Mouse (Mus musculus) forebrain, embryonic 11.5 days (tissue): ENCODE data around the gene Slc25a19. TPM values are rescaled to one million over a fixed set of nuclear protein-coding genes. Genes with fewer than 3 reads are reported as not detected.
A peak's percentile ranks its signal among the peaks of the same experiment; 100 is the strongest.

Experiments
- ATAC-seq: fragments of 200-750 bp; cut with Nextera tagmentation; replicated peaks from 2 replicates; pipeline ENCODE4 v1.8.0; 2017; ENCODE audit warnings: moderate TSS enrichment; ENCODE audit not compliant: low FRiP score
- DNase-seq: peaks from one replicate; pipeline ENCODE4 v3.0.0-alpha.2; 2017; ENCODE audit warnings: low spot score
- H3K27ac ChIP-seq: fragments of 300-500 bp; sonication (generic); 2 replicates; pipeline ENCODE4 v1.5.1; 2014; ENCODE audit warnings: low read depth, low read length
- H3K27me3 ChIP-seq: fragments of 300-500 bp; sonication (generic); 2 replicates; pipeline ENCODE4 v1.6.1; 2014; ENCODE audit warnings: mild to moderate bottlenecking, low read length, mixed read lengths; ENCODE audit not compliant: control insufficient read depth, insufficient read depth
- H3K36me3 ChIP-seq: fragments of 300-500 bp; sonication (generic); 2 replicates; pipeline ENCODE4 v1.6.1; 2014; ENCODE audit warnings: mild to moderate bottlenecking, low read length, moderate library complexity, mixed read lengths; ENCODE audit not compliant: control insufficient read depth, insufficient read depth
- H3K4me1 ChIP-seq: fragments of 300-500 bp; sonication (generic); replicated peaks from 2 replicates; pipeline ENCODE4 v1.6.1; 2014; ENCODE audit warnings: low read length, mixed read lengths; ENCODE audit not compliant: control insufficient read depth, insufficient read depth
- H3K4me2 ChIP-seq: fragments of 300-500 bp; sonication (generic); 2 replicates; pipeline ENCODE4 v1.6.1; 2014; ENCODE audit warnings: low read depth, mild to moderate bottlenecking, low read length, moderate library complexity, mixed read lengths; ENCODE audit not compliant: severe bottlenecking
- H3K4me3 ChIP-seq: fragments of 300-500 bp; sonication (generic); 2 replicates; pipeline ENCODE4 v1.5.1; 2014; ENCODE audit warnings: low read depth, low read length
- H3K9ac ChIP-seq: fragments of 300-500 bp; sonication (generic); 2 replicates; pipeline ENCODE4 v1.6.1; 2014; ENCODE audit warnings: low read length
- H3K9me3 ChIP-seq: fragments of 300-500 bp; sonication (generic); 2 replicates; pipeline ENCODE4 v1.6.1; 2016; ENCODE audit warnings: low read length, mixed read lengths; ENCODE audit not compliant: control insufficient read depth
- WGBS: fragments of 180-500 bp; shearing (Covaris S2); extraction: QIAGEN DNeasy Blood & Tissue Kit; methylation state at CpG from one replicate; pipeline ENCODE4 v1.1.7; 2014; 5-methylcytosine and 5-hydroxymethylcytosine counted together
- polyA plus RNA-seq: library from polyadenylated mRNA; unstranded; fragments of >200 nt; fragmentation: Nextera tagmentation; extraction: Ambion mirVana; gene quantifications from 2 replicates; pipeline ENCODE4 v1.2.1, GENCODE M21; 2014

The Slc25a19 gene
- polyA plus RNA-seq, 1 experiment from 2014 or later, result 26.4 TPM

GRCm38 (mm10) chr11:115603476-115604303 lies 24.4 kb downstream of the Slc25a19 start, which contains the start of the genes Mrps7 and Gga3:
Mrps7 (plus strand) TSS chr11:115603925.
Gga3 (minus strand) TSS chr11:115604051.
- Histone ChIP-seq H3K4me3 (peak within 1 kb of the TSS; percentile 96), H3K4me2 (peak within 1 kb of the TSS; percentile 94), H3K9me3 (no peaks in the 10 kb centered on the region), H3K27ac (peak within 1 kb of the TSS; percentile 75), H3K4me1 (peaks cover 10% of the 10 kb centered on the region), H3K9ac (peak within 1 kb of the TSS; percentile 94), H3K36me3 (peaks cover 16% of the 10 kb centered on the region; the same call in 1 of the 2 replicates), H3K27me3 (no peaks in the 10 kb centered on the region)
- peak; percentile 98 for ATAC-seq
- peak; percentile 93 for DNase-seq
- WGBS, result under 1% methylated on average over 91 of the region's 93 CpGs

DNA sequence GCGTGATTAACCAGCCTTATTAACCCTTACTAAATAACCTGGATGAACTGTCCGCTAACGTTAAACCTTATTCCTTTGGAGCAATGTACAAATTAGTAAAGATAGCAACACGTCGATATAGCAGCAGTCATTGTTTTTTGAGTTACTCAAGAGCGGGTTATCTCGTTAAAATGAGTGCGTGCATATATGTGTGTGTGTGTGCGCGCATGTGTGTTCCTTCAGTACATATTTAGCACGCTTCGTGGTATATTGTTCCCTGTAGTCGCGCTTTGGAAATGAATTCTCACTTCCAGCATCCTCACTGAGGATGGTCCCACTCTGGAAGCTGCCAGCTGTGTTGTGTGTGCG lies 25.0 kb downstream of the Slc25a19 start:
- Histone ChIP-seq H3K36me3 (peaks cover 16% of the 10 kb centered on the region; the same call in 1 of the 2 replicates), H3K4me3 (peak overlapping the region; percentile 96), H3K9me3 (no peaks in the 10 kb centered on the region), H3K9ac (peak overlapping the region; percentile 94), H3K4me2 (peak overlapping the region; percentile 58), H3K4me1 (peaks cover 10% of the 10 kb centered on the region), H3K27me3 (no peaks in the 10 kb centered on the region), H3K27ac (peak overlapping the region; percentile 75; the same call in 1 of the 2 replicates)
- 6% methylated on average over 15 of the region's 15 CpGs for WGBS
- DNase-seq (no peak), ATAC-seq (no peak)

DNA sequence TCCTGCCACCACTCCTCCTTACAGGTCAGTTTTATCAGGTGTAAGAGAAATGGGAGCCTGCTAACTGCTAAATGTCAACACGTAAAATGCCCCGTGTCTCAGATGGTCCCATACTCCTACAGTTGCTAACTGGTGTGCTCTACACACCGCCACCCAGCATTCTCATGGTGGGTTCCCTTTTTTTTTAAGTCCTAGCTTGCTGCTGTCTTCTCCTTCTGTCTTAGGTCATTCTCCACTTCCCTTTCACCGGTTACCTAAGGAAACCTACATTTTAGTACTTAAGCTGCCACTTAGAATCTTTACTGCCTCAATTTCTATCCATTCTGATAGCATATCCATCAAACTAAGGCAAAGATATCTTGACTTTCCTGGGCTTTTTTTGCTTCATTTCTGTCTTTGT lies 26.9 kb downstream of the Slc25a19 start:
- no peak overlapping the region for H3K27ac ChIP-seq
- no peak overlapping the region for H3K4me2 ChIP-seq
- 96% methylated on average over 4 of the region's 4 CpGs for WGBS
- H3K27me3 ChIP-seq, result no peaks in the 10 kb centered on the region
- no peak overlapping the region for H3K4me3 ChIP-seq
- ATAC-seq (no peak), DNase-seq (no peak)
- no peaks in the 10 kb centered on the region for H3K9me3 ChIP-seq
- H3K36me3 ChIP-seq, result peaks cover 2% of the 10 kb centered on the region; the same call in 1 of the 2 replicates
- H3K4me1 ChIP-seq, result peaks cover 10% of the 10 kb centered on the region
- H3K9ac ChIP-seq, result no peak overlapping the region

GRCm38 (mm10) chr11:115600743-115601142 lies 27.4 kb downstream of the Slc25a19 start:
- H3K27me3 ChIP-seq, result no peaks in the 10 kb centered on the region
- H3K4me3 ChIP-seq, result no peak overlapping the region
- H3K4me2 ChIP-seq, result no peak overlapping the region
- H3K4me1 ChIP-seq, result peaks cover 10% of the 10 kb centered on the region
- WGBS, result 96% methylated on average over 15 of the region's 15 CpGs
- no peaks in the 10 kb centered on the region for H3K9me3 ChIP-seq
- DNase-seq (no peak), ATAC-seq (no peak)
- H3K36me3 ChIP-seq, result no peaks in the 10 kb centered on the region; the same call in 1 of the 2 replicates
- H3K9ac ChIP-seq, result no peak overlapping the region
- no peak overlapping the region for H3K27ac ChIP-seq

- WGBS, result 96% methylated on average over 7 of the region's 7 CpGs
- H3K27me3 ChIP-seq, result no peaks in the 10 kb centered on the region
- no peak overlapping the region for H3K27ac ChIP-seq
- no peaks in the 10 kb centered on the region for H3K9me3 ChIP-seq
- H3K4me2 ChIP-seq, result no peak overlapping the region
- no peaks in the 10 kb centered on the region; the same call in 1 of the 2 replicates for H3K36me3 ChIP-seq
- H3K4me3 ChIP-seq, result no peak overlapping the region
- peaks cover 9% of the 10 kb centered on the region for H3K4me1 ChIP-seq
- DNase-seq (no peak), ATAC-seq (no peak)
- no peak overlapping the region for H3K9ac ChIP-seq
Measured at GRCm38 (mm10) chr11:115599722-115600121, 28.4 kb downstream of the Slc25a19 start.

- Histone ChIP-seq H3K27ac (no peak overlapping the region), H3K4me1 (peaks cover 7% of the 10 kb centered on the region), H3K27me3 (no peaks in the 10 kb centered on the region), H3K4me3 (no peak overlapping the region), H3K9me3 (no peaks in the 10 kb centered on the region), H3K9ac (no peak overlapping the region), H3K36me3 (peaks cover 6% of the 10 kb centered on the region), H3K4me2 (no peak overlapping the region)
- ATAC-seq (no peak), DNase-seq (no peak)
- 95% methylated on average over 4 of the region's 4 CpGs for WGBS
Measured at GRCm38 (mm10) chr11:115598309-115598708, 29.8 kb downstream of the Slc25a19 start.

GRCm38 (mm10) chr11:115595209-115595608 lies 32.9 kb downstream of the Slc25a19 start:
- Histone ChIP-seq H3K4me2 (no peak overlapping the region), H3K27ac (no peak overlapping the region), H3K36me3 (peaks cover 16% of the 10 kb centered on the region), H3K27me3 (no peaks in the 10 kb centered on the region), H3K4me1 (no peaks in the 10 kb centered on the region), H3K9me3 (no peaks in the 10 kb centered on the region), H3K4me3 (no peak overlapping the region), H3K9ac (no peak overlapping the region)
- 98% methylated on average over 3 of the region's 3 CpGs for WGBS
- no peak for ATAC-seq
- DNase-seq, result no peak

GRCm38 (mm10) chr11:115590526-115591075 lies 37.5 kb downstream of the Slc25a19 start:
- no peak overlapping the region for H3K4me3 ChIP-seq
- no peaks in the 10 kb centered on the region for H3K4me1 ChIP-seq
- H3K27ac ChIP-seq, result no peak overlapping the region
- DNase-seq (no peak), ATAC-seq (no peak)
- no peaks in the 10 kb centered on the region for H3K27me3 ChIP-seq
- H3K9me3 ChIP-seq, result no peaks in the 10 kb centered on the region
- 95% methylated on average over 2 of the region's 2 CpGs for WGBS
- H3K4me2 ChIP-seq, result no peak overlapping the region
- H3K36me3 ChIP-seq, result peaks cover 37% of the 10 kb centered on the region
- H3K9ac ChIP-seq, result no peak overlapping the region
